8 mouse cellular contexts compared by ENCODE assay signal in the genomic region with DNA sequence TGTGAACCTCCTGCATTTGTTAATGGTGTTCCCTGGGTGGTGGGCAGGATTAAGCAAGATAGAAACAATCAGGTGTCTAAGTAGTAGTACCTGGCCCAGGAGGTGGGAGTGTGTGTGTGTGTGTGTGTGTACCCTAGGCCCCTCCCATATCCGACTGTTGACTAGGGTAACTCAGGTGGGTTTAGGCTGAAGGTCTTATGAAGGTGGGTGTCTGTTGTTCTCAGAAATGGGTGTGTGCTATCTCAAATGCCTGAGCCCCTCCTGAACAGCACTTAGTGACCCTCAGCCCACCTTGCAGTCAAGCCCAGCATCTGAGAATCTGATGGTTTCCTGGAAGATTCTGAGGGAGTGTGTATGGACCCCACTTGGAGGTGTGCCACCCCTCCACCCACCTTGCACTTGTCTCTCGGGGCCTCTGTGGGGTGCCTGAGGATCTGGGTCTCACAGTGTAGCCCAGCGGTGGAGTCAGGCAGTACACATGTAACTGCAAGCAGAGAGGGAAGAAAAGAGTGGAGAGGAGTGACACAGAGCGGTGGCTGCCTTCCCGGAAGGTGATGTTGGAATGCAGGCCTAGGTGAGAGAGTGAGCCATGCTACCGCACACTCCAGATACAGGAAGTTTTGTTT. TPM values are rescaled to one million over a fixed set of nuclear protein-coding genes. Genes with fewer than 3 reads are reported as not detected.
DNase-seq lines count a peak whose midpoint lies in the region; ATAC-seq and TF ChIP-seq lines count a peak whose summit lies in the region.

No protein-coding gene starts in this region.

- peaks cover 6% of the 10 kb centered on the region; the same call in 1 of the 2 replicates for H3K36me3 ChIP-seq in heart, adult 2 months (ENCODE audit: control insufficient read depth, insufficient read depth, low read length)
- peaks cover 31% of the 10 kb centered on the region for H3K36me3 ChIP-seq in megakaryocyte, embryonic 14.5 days (replicated peaks; ENCODE audit: low read length)
- peaks cover 15% of the 10 kb centered on the region; the same call in 1 of the 2 replicates for H3K36me3 ChIP-seq in embryonic facial prominence, embryonic 14.5 days (ENCODE audit: control insufficient read depth, insufficient read depth, low read length)
- H3K36me3 ChIP-seq in liver, postnatal 0 days (replicated peaks; ENCODE audit: insufficient read depth, low read length), result no peaks in the 10 kb centered on the region

- intact Hi-C loops in heart, adult 2 months (cut with DNase I), result loop anchor here (1.0 to 2.0 kb wide), 4 partner anchors 19 to 131 kb away; no protein-coding TSS in a partner anchor
- intact Hi-C loops in gastrocnemius, postnatal 14 days (cut with DNase I; ENCODE audit: low total_unique reads), result no loop called here

- 55% methylated on average over 6 of the region's 6 CpGs for WGBS in heart, adult 2 months
- 76% methylated on average over 6 of the region's 6 CpGs for WGBS in embryonic facial prominence, embryonic 14.5 days
- WGBS in liver, postnatal 0 days (ENCODE audit: insufficient replicate concordance), result 55% methylated on average over 6 of the region's 6 CpGs

- peak; percentile 48 to 49 for DNase-seq in heart, adult 2 months
- no peak for DNase-seq in heart, adult 9 months (ENCODE audit: low spot score in 2 of 2)
- no peak for DNase-seq in embryonic facial prominence, embryonic 14.5 days (ENCODE audit: low spot score)
- DNase-seq in liver, postnatal 0 days, result no peak
- no peak for DNase-seq in gastrocnemius, postnatal 14 days
- DNase-seq in layer of hippocampus, adult 9-10 months (ENCODE audit: low spot score), result no peak

- H3K4me2 ChIP-seq in embryonic facial prominence, embryonic 14.5 days (ENCODE audit: low read depth, low read length), result no peak overlapping the region
- no peak overlapping the region for H3K4me2 ChIP-seq in liver, postnatal 0 days (ENCODE audit: low read depth, low read length)

- H3K4me3 ChIP-seq in heart, adult 2 months, result no peak overlapping the region
- H3K4me3 ChIP-seq in megakaryocyte, embryonic 14.5 days (replicated peaks), result peak overlapping the region; percentile 19
- H3K4me3 ChIP-seq in embryonic facial prominence, embryonic 14.5 days (ENCODE audit: low read depth, low read length), result no peak overlapping the region
- H3K4me3 ChIP-seq in liver, postnatal 0 days (ENCODE audit: low read depth, low read length), result no peak overlapping the region

- peak; percentile 66 for TF ChIP-seq CTCF in heart, adult 2 months (IDR thresholded peaks at IDR 0.05)
- peak; percentile 35 for TF ChIP-seq CTCF in liver, postnatal 0 days (IDR thresholded peaks at IDR 0.05; ENCODE audit: low read depth)

- no peaks in the 10 kb centered on the region for H3K27me3 ChIP-seq in heart, adult 2 months (ENCODE audit: control insufficient read depth, insufficient read depth, low read length)
- no peaks in the 10 kb centered on the region for H3K27me3 ChIP-seq in megakaryocyte, embryonic 14.5 days (replicated peaks)
- H3K27me3 ChIP-seq in embryonic facial prominence, embryonic 14.5 days (replicated peaks; ENCODE audit: control insufficient read depth, insufficient read depth, low read length), result no peaks in the 10 kb centered on the region
- no peaks in the 10 kb centered on the region for H3K27me3 ChIP-seq in liver, postnatal 0 days (ENCODE audit: insufficient read depth, low read length)

- H3K9ac ChIP-seq in heart, adult 2 months (ENCODE audit: low read depth, low read length), result peak overlapping the region; percentile 58
- H3K9ac ChIP-seq in embryonic facial prominence, embryonic 14.5 days (ENCODE audit: low read depth, low read length), result no peak overlapping the region
- no peak overlapping the region for H3K9ac ChIP-seq in liver, postnatal 0 days (replicated peaks)

- H3K9me3 ChIP-seq in megakaryocyte, embryonic 14.5 days, result no peaks in the 10 kb centered on the region
- H3K9me3 ChIP-seq in embryonic facial prominence, embryonic 14.5 days (ENCODE audit: control insufficient read depth, low read length), result no peaks in the 10 kb centered on the region
- no peaks in the 10 kb centered on the region for H3K9me3 ChIP-seq in liver, postnatal 0 days (ENCODE audit: low read length)

- no peak for ATAC-seq in megakaryocyte, adult 5-6 weeks (ENCODE audit: poor library complexity, severe bottlenecking)
- 0 out of 2 replicates have a peak, but pooled peaks have one; percentile 16 for ATAC-seq in embryonic facial prominence, embryonic 14.5 days (ENCODE audit: low read depth)
- peak; percentile 9; the same call in 1 of the 2 replicates for ATAC-seq in liver, postnatal 0 days

- TF ChIP-seq POLR2A in heart, adult 2 months (IDR thresholded peaks at IDR 0.05; ENCODE audit: insufficient read depth, low read depth, low read length), result no peak

- no peaks in the 10 kb centered on the region for H3K79me2 ChIP-seq in heart, adult 2 months (replicated peaks; ENCODE audit: control insufficient read depth, insufficient read depth, low read length)

- no peak for TF ChIP-seq EP300 in heart, adult 2 months (IDR thresholded peaks at IDR 0.05; ENCODE audit: insufficient read depth, low read depth, low read length)
- TF ChIP-seq EP300 in liver, postnatal 0 days (IDR thresholded peaks at IDR 0.05; ENCODE audit: low read depth), result no peak

- peaks cover 39% of the 10 kb centered on the region for H3K4me1 ChIP-seq in heart, adult 2 months (ENCODE audit: control insufficient read depth, insufficient read depth, low read length)
- H3K4me1 ChIP-seq in megakaryocyte, embryonic 14.5 days, result peaks cover 99% of the 10 kb centered on the region
- H3K4me1 ChIP-seq in embryonic facial prominence, embryonic 14.5 days (ENCODE audit: control insufficient read depth, insufficient read depth, low read length), result peaks cover 32% of the 10 kb centered on the region
- H3K4me1 ChIP-seq in liver, postnatal 0 days (ENCODE audit: insufficient read depth), result peaks cover 56% of the 10 kb centered on the region

- peak overlapping the region; percentile 95 for H3K27ac ChIP-seq in heart, adult 2 months
- H3K27ac ChIP-seq in embryonic facial prominence, embryonic 14.5 days (replicated peaks; ENCODE audit: low read depth, low read length), result peak overlapping the region; percentile 82
- peak overlapping the region; percentile 74 for H3K27ac ChIP-seq in liver, postnatal 0 days (ENCODE audit: low read depth)

RNA-seq across cellular contexts. Expression of a gene that starts 35.0 kb away (rescaled TPM):
- 10 to 100 TPM; 61.4 to 71.3 TPM for total RNA-seq in heart, adult 2 months (2021)
- polyA plus RNA-seq in heart, adult 2 months (2012; rRNA removed), result 122 and 171 TPM in 2 replicates
- 11.6 and 65.1 TPM in 2 replicates for polyA plus RNA-seq in megakaryocyte, embryonic 14.5 days (2012; ENCODE audit: insufficient read depth, low replicate concordance)
- 265 and 280 TPM in 2 replicates for total RNA-seq in megakaryocyte, adult 5-6 weeks (2015)
- 58.9 and 72.1 TPM in 2 replicates for total RNA-seq in megakaryocyte, adult 5-6 weeks (2017)
- 25.4 and 27.3 TPM in 2 replicates for polyA plus RNA-seq in embryonic facial prominence, embryonic 14.5 days (2014; fragmentation: Nextera tagmentation; extraction: Ambion mirVana)
- 13.4 and 14.2 TPM in 2 replicates for polyA plus RNA-seq in liver, postnatal 0 days (2015; fragmentation: Nextera tagmentation; extraction: Ambion mirVana)
- 10 to 100 TPM; 30.8 to 77.9 TPM for total RNA-seq in gastrocnemius, postnatal 14 days (2021)

RNA-seq across cellular contexts. Expression of a gene that starts 35.7 kb away (rescaled TPM):
- total RNA-seq in heart, adult 2 months (2021), result 10 to 100 TPM; 53.6 to 59.4 TPM
- 64.4 and 84.3 TPM in 2 replicates for polyA plus RNA-seq in heart, adult 2 months (2012; rRNA removed)
- polyA plus RNA-seq in megakaryocyte, embryonic 14.5 days (2012; ENCODE audit: insufficient read depth, low replicate concordance), result 21.0 and 26.5 TPM in 2 replicates
- 18.9 and 22.1 TPM in 2 replicates for total RNA-seq in megakaryocyte, adult 5-6 weeks (2015)
- 9.6 and 16.3 TPM in 2 replicates for total RNA-seq in megakaryocyte, adult 5-6 weeks (2017)
- 149 and 164 TPM in 2 replicates for polyA plus RNA-seq in embryonic facial prominence, embryonic 14.5 days (2014; fragmentation: Nextera tagmentation; extraction: Ambion mirVana)
- 34.4 and 35.0 TPM in 2 replicates for polyA plus RNA-seq in liver, postnatal 0 days (2015; fragmentation: Nextera tagmentation; extraction: Ambion mirVana)
- 10 to 100 TPM; 71.4 to 87.7 TPM for total RNA-seq in gastrocnemius, postnatal 14 days (2021)

Comparison
In these comparisons a context has a peak if more than half of its experiments do, and no peak if none do; other contexts are left out.
1. DNase-seq: peak in heart, adult 2 months (2 of 2); none in heart, adult 9 months (0 of 2), embryonic facial prominence, embryonic 14.5 days (single experiment), liver, postnatal 0 days (single experiment), gastrocnemius, postnatal 14 days (single experiment) and layer of hippocampus, adult 9-10 months (single experiment).
2. Peak in every context shown above with its lines, with median percentiles within 50 percentile points of each other: H3K27ac ChIP-seq.